Comparison of ENCODE assay signal across 12 mouse cellular contexts in genomic region chr14:47065067-47065466, GRCm38 (mm10).
DNase-seq lines count a peak whose midpoint lies in the region; ATAC-seq and TF ChIP-seq lines count a peak whose summit lies in the region.
"Had no signal": no experiment of that assay in that cellular context is flagged by ENCODE, and none has a peak within 500 bp of the region (broad histone marks: within the 10 kb centered on the region; RNA-seq: fewer than 3 reads in every experiment).

No protein-coding gene starts in this region.

- H3K4me2 ChIP-seq in kidney, embryonic 16.5 days (replicated peaks; ENCODE audit: low read depth, low read length) = no peak overlapping the region
- no peak overlapping the region for H3K4me2 ChIP-seq in heart, postnatal 0 days (ENCODE audit: low read depth, low read length)
- H3K4me2 ChIP-seq: hindbrain, embryonic 12.5 days; liver, embryonic 11.5 days; stomach, embryonic 15.5 days had no signal

- H3K4me3 ChIP-seq in heart, adult 2 months = no peak overlapping the region
- H3K4me3 ChIP-seq in kidney, embryonic 16.5 days (ENCODE audit: low read length) = no peak overlapping the region
- no peak overlapping the region for H3K4me3 ChIP-seq in heart, postnatal 0 days (ENCODE audit: low read depth, low read length)
- H3K4me3 ChIP-seq: hindbrain, embryonic 12.5 days; left cerebral cortex, adult 2 months; stomach, embryonic 15.5 days had no signal

- H3K36me3 ChIP-seq in heart, adult 2 months (ENCODE audit: control insufficient read depth, insufficient read depth, low read length) = peaks cover 10% of the 10 kb centered on the region
- H3K36me3 ChIP-seq in kidney, embryonic 16.5 days (ENCODE audit: insufficient read depth, low read length) = no peaks in the 10 kb centered on the region
- H3K36me3 ChIP-seq in heart, postnatal 0 days (replicated peaks; ENCODE audit: control insufficient read depth, insufficient read depth, low read length) = peaks cover 27% of the 10 kb centered on the region
- H3K36me3 ChIP-seq: hindbrain, embryonic 12.5 days; stomach, embryonic 15.5 days had no signal

- intact Hi-C loops in heart, adult 2 months (cut with DNase I) = no loop called here
- intact Hi-C loops in heart, postnatal 25 days (cut with DNase I) = no loop called here

- no peak for TF ChIP-seq CTCF in heart, adult 2 months (IDR thresholded peaks at IDR 0.05)
- TF ChIP-seq CTCF in heart, postnatal 0 days (IDR thresholded peaks at IDR 0.05; ENCODE audit: low read depth) = no peak

- TF ChIP-seq POLR2A in heart, adult 2 months (IDR thresholded peaks at IDR 0.05; ENCODE audit: insufficient read depth, low read depth, low read length) = no peak

- TF ChIP-seq EP300 in heart, adult 2 months (IDR thresholded peaks at IDR 0.05; ENCODE audit: insufficient read depth, low read depth, low read length) = no peak
- TF ChIP-seq EP300 in heart, postnatal 0 days (IDR thresholded peaks at IDR 0.05; ENCODE audit: low read depth) = no peak

- no peak for ATAC-seq in kidney, embryonic 16.5 days (ENCODE audit: low FRiP score, low TSS enrichment)
- peak; percentile 63 for ATAC-seq in heart, postnatal 0 days (ENCODE audit: insufficient read depth, low read depth)

- no peaks in the 10 kb centered on the region for H3K79me2 ChIP-seq in heart, adult 2 months (replicated peaks; ENCODE audit: control insufficient read depth, insufficient read depth, low read length)

- H3K27me3 ChIP-seq in heart, adult 2 months (ENCODE audit: control insufficient read depth, insufficient read depth, low read length) = no peaks in the 10 kb centered on the region
- H3K27me3 ChIP-seq in kidney, embryonic 16.5 days (ENCODE audit: insufficient read depth, low read length) = no peaks in the 10 kb centered on the region
- H3K27me3 ChIP-seq in heart, postnatal 0 days (ENCODE audit: control insufficient read depth, insufficient read depth, low read length) = no peaks in the 10 kb centered on the region
- H3K27me3 ChIP-seq: hindbrain, embryonic 12.5 days; stomach, embryonic 15.5 days had no signal

- peaks cover 11% of the 10 kb centered on the region for H3K4me1 ChIP-seq in heart, adult 2 months (ENCODE audit: control insufficient read depth, insufficient read depth, low read length)
- no peaks in the 10 kb centered on the region for H3K4me1 ChIP-seq in kidney, embryonic 16.5 days (ENCODE audit: insufficient read depth, low read length)
- peaks cover 17% of the 10 kb centered on the region; the same call in 1 of the 2 replicates for H3K4me1 ChIP-seq in heart, postnatal 0 days (ENCODE audit: control insufficient read depth, insufficient read depth)
- H3K4me1 ChIP-seq: stomach, embryonic 15.5 days had no signal

- DNase-seq in heart, adult 2 months = no peak
- no peak for DNase-seq in heart, postnatal 25 days (ENCODE audit: low spot score)
- peak; percentile 38 for DNase-seq in kidney, postnatal 10 days
- peak; percentile 28 for DNase-seq in embryo, embryonic 10.5 days (ENCODE audit: low spot score)
- no peak for DNase-seq in heart, postnatal 0 days (ENCODE audit: low spot score)
- no peak for DNase-seq in adrenal gland, adult 8-10 months
- DNase-seq: thymus, postnatal 4 days had no signal

- peak overlapping the region; percentile 13; the same call in 1 of the 2 replicates for H3K27ac ChIP-seq in heart, adult 2 months
- no peak overlapping the region for H3K27ac ChIP-seq in kidney, embryonic 16.5 days (ENCODE audit: low read length)
- H3K27ac ChIP-seq in heart, postnatal 0 days (ENCODE audit: low read depth) = no peak overlapping the region
- H3K27ac ChIP-seq: hindbrain, embryonic 12.5 days; left cerebral cortex, adult 2 months; stomach, embryonic 15.5 days had no signal

- WGBS in heart, adult 2 months = 23% methylated on average over 5 of the region's 5 CpGs
- WGBS in kidney, embryonic 16.5 days = 58% methylated on average over 5 of the region's 5 CpGs
- WGBS in heart, postnatal 0 days = 53% methylated on average over 5 of the region's 5 CpGs

- H3K9me3 ChIP-seq in kidney, embryonic 16.5 days (ENCODE audit: low read length) = no peaks in the 10 kb centered on the region
- H3K9me3 ChIP-seq in heart, postnatal 0 days (replicated peaks; ENCODE audit: control insufficient read depth, low read length) = no peaks in the 10 kb centered on the region
- H3K9me3 ChIP-seq: hindbrain, embryonic 12.5 days; stomach, embryonic 15.5 days had no signal

- H3K9ac ChIP-seq in heart, adult 2 months (ENCODE audit: low read depth, low read length) = no peak overlapping the region
- no peak overlapping the region for H3K9ac ChIP-seq in kidney, embryonic 16.5 days (replicated peaks; ENCODE audit: low read length)
- H3K9ac ChIP-seq in heart, postnatal 0 days (replicated peaks; ENCODE audit: low read depth, low read length) = no peak overlapping the region
- H3K9ac ChIP-seq: hindbrain, embryonic 12.5 days; stomach, embryonic 15.5 days had no signal

Comparison
In these comparisons a context has a peak if more than half of its experiments do, and no peak if none do; other contexts are left out.
1. DNase-seq: peak in kidney, postnatal 10 days (single experiment) and embryo, embryonic 10.5 days (single experiment); none in heart, adult 2 months (0 of 2), heart, postnatal 25 days (single experiment), heart, postnatal 0 days (single experiment) and adrenal gland, adult 8-10 months (single experiment).